26 mouse cellular contexts compared by ENCODE assay signal in the genomic region with DNA sequence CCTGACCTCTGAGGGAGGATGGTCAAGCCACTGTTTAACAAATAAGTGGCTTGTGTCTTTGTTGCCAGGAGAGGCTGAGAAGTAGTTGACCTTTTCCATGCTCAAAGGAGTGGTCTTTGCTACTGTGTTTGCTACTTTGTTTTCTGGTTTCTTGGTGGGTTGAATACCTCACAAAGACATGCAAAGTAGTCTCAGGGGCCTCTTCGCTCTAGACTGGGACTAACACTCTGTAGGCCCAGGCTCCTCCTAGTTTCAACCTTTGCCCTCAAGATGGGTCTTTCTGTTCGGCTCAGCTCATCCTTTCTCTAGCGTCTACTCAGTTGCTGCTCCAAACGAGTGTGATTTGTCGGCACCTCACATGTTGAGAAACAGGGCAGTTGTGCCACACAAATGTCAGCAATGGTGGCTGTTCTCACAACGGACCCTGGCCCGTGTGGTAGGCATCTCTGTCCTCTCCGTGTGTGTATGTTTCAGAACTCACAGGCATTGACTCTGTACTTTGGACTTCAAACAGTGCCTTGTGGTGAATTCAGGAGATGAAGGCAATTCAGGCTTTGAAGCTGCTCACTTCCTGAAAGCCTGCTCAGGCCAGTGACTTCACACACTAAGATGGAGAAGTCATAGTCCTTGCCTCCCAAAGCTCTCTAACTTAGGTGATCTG. TPM values are rescaled to one million over a fixed set of nuclear protein-coding genes. Genes with fewer than 3 reads are reported as not detected.
A peak's percentile ranks its signal among the peaks of the same experiment; 100 is the strongest.
DNase-seq lines count a peak whose midpoint lies in the region; ATAC-seq and TF ChIP-seq lines count a peak whose summit lies in the region.
"Had no signal": no experiment of that assay in that cellular context is flagged by ENCODE, and none has a peak within 500 bp of the region (broad histone marks: within the 10 kb centered on the region; RNA-seq: fewer than 3 reads in every experiment).

No protein-coding gene starts in this region.

- no peak overlapping the region for H3K9ac ChIP-seq in intestine, embryonic 15.5 days
- H3K9ac ChIP-seq: forebrain, embryonic 15.5 days; liver, embryonic 14.5 days had no signal

- TF ChIP-seq CTCF in cerebellum, adult 2 months (IDR thresholded peaks at IDR 0.05; ENCODE audit: borderline replicate concordance, insufficient read depth, low read depth, low read length): no peak

- no peak for TF ChIP-seq POLR2A in cerebellum, adult 2 months (IDR thresholded peaks at IDR 0.05; ENCODE audit: borderline replicate concordance, insufficient read depth, low read length)

- H3K36me3 ChIP-seq in intestine, embryonic 15.5 days: no peaks in the 10 kb centered on the region
- H3K36me3 ChIP-seq: forebrain, embryonic 15.5 days had no signal

- H3K4me2 ChIP-seq in intestine, embryonic 15.5 days (replicated peaks): 0 out of 2 replicates have a peak overlapping the region, but pooled peaks have one; percentile 27
- H3K4me2 ChIP-seq: forebrain, embryonic 15.5 days had no signal

- H3K27ac ChIP-seq in intestine, embryonic 15.5 days: peak overlapping the region; percentile 75
- no peak overlapping the region for H3K27ac ChIP-seq in cerebellum, adult 2 months (ENCODE audit: insufficient read depth, low read length)
- H3K27ac ChIP-seq: forebrain, embryonic 15.5 days; left cerebral cortex, adult 2 months; liver, embryonic 14.5 days had no signal

- ATAC-seq in intestine, embryonic 15.5 days: peak; percentile 79
- ATAC-seq: forebrain, embryonic 15.5 days; midbrain, embryonic 16.5 days; Patski had no signal

- WGBS in intestine, embryonic 15.5 days: 56% methylated on average over 8 of the region's 8 CpGs
- 71% methylated on average over 8 of the region's 8 CpGs for WGBS in cerebellum, adult 2 months

- H3K4me1 ChIP-seq in intestine, embryonic 15.5 days (replicated peaks): peaks cover 21% of the 10 kb centered on the region
- H3K4me1 ChIP-seq in cerebellum, adult 2 months (ENCODE audit: control insufficient read depth, insufficient read depth, low read length): no peaks in the 10 kb centered on the region
- H3K4me1 ChIP-seq: forebrain, embryonic 15.5 days had no signal

- DNase-seq in kidney, adult 9 months: peak; percentile 9
- DNase-seq in kidney, postnatal 14 days: no peak
- DNase-seq in testis, postnatal 14 days (ENCODE audit: low spot score): peak; percentile 33
- no peak for DNase-seq in testis, postnatal 10 days (ENCODE audit: low spot score)
- DNase-seq in gastrocnemius, postnatal 25 days: no peak
- no peak for DNase-seq in cerebellum, adult 2 months
- DNase-seq: adrenal gland, postnatal 14 days; cerebellum, adult 9-10 months; gastrocnemius, postnatal 36 days; kidney, postnatal 4 days; layer of hippocampus, adult 9-11 months; left cerebral cortex, postnatal 4 days; lung, postnatal 10 days; right cerebral cortex, postnatal 25 days; thymus, postnatal 14 days had no signal

- no peak overlapping the region for H3K4me3 ChIP-seq in intestine, embryonic 15.5 days (replicated peaks)
- H3K4me3 ChIP-seq in cerebellum, adult 2 months (replicated peaks; ENCODE audit: insufficient read depth, low read depth, low read length): no peak overlapping the region
- H3K4me3 ChIP-seq: forebrain, embryonic 15.5 days; left cerebral cortex, adult 2 months had no signal

- H3K27me3 ChIP-seq in intestine, embryonic 15.5 days (replicated peaks): no peaks in the 10 kb centered on the region
- no peaks in the 10 kb centered on the region for H3K27me3 ChIP-seq in cerebellum, adult 2 months (ENCODE audit: control insufficient read depth, insufficient read depth, low read length)
- H3K27me3 ChIP-seq: forebrain, embryonic 15.5 days; Patski had no signal

- H3K9me3 ChIP-seq in intestine, embryonic 15.5 days: no peaks in the 10 kb centered on the region
- H3K9me3 ChIP-seq: forebrain, embryonic 15.5 days had no signal

RNA-seq across cellular contexts. Expression of gene Muc4, which starts 4.4 kb away (rescaled TPM):
- 1.7 and 2.5 TPM in 2 replicates for polyA plus RNA-seq in intestine, embryonic 15.5 days (2015; fragmentation: Nextera tagmentation; extraction: Ambion mirVana)
- under 1 TPM; 0.08 to 0.43 TPM for total RNA-seq in gastrocnemius, postnatal 25 days (2021)
- polyA plus RNA-seq in cerebellum, adult 2 months (2012; rRNA removed): 0.03 TPM in 1 of 2 replicates, not detected in the other
- total RNA-seq: adrenal gland, postnatal 14 days; common myeloid progenitor, adult 5-6 weeks; left cerebral cortex, adult 2 months; left cerebral cortex, postnatal 4 days; megakaryocyte, adult 5-6 weeks had no signal
- polyA plus RNA-seq: forebrain, embryonic 15.5 days; midbrain, embryonic 16.5 days; Patski had no signal

RNA-seq across cellular contexts. Expression of gene Muc20, which starts 57.1 kb away (rescaled TPM):
- 0.09 TPM in 1 of 2 replicates, not detected in the other for polyA plus RNA-seq in intestine, embryonic 15.5 days (2015; fragmentation: Nextera tagmentation; extraction: Ambion mirVana)
- under 1 TPM; 0.28 to 0.64 TPM for total RNA-seq in gastrocnemius, postnatal 25 days (2021)
- not detected in 2 replicates for polyA plus RNA-seq in cerebellum, adult 2 months (2012; rRNA removed)
- total RNA-seq: common myeloid progenitor, adult 5-6 weeks; ES-E14; left cerebral cortex, adult 2 months; left cerebral cortex, postnatal 4 days had no signal
- polyA plus RNA-seq: C2C12; forebrain, embryonic 15.5 days; hindbrain, embryonic 11.5 days; midbrain, embryonic 16.5 days had no signal

Comparison
In these comparisons a context has a peak if more than half of its experiments do, and no peak if none do; other contexts are left out.
1. DNase-seq: peak in kidney, adult 9 months (single experiment) and testis, postnatal 14 days (single experiment); none in kidney, postnatal 14 days (single experiment), testis, postnatal 10 days (single experiment), gastrocnemius, postnatal 25 days (single experiment) and cerebellum, adult 2 months (0 of 2).